Mouse (Mus musculus): ENCODE measurements around the gene Elk3. TPM values are rescaled to one million over a fixed set of nuclear protein-coding genes. Genes with fewer than 3 reads are reported as not detected.

The Elk3 gene
- total RNA-seq, 1 experiment from 2014 or later = 46.4 TPM

GRCm38 (mm10) chr10:93234692-93235091 lies 76.2 kb downstream of the Elk3 start:
- ATAC-seq (replicated peaks in 1 of 2; ENCODE audit: insufficient read depth in 1 of 2, low FRiP score in 2 of 2, low TSS enrichment in 1 of 2, low read depth in 1 of 2, poor library complexity in 2 of 2, severe bottlenecking in 2 of 2) = no peak; a peak in 1 of 4 replicates

GRCm38 (mm10) chr10:93233665-93234194 lies 77.2 kb downstream of the Elk3 start:
- ATAC-seq (replicated peaks in 1 of 2; ENCODE audit: insufficient read depth in 1 of 2, low FRiP score in 2 of 2, low TSS enrichment in 1 of 2, low read depth in 1 of 2, poor library complexity in 2 of 2, severe bottlenecking in 2 of 2) = no peak

GRCm38 (mm10) chr10:93231893-93232292 lies 79.0 kb downstream of the Elk3 start:
- ATAC-seq (replicated peaks in 1 of 2; ENCODE audit: insufficient read depth in 1 of 2, low FRiP score in 2 of 2, low TSS enrichment in 1 of 2, low read depth in 1 of 2, poor library complexity in 2 of 2, severe bottlenecking in 2 of 2) = no peak

- ATAC-seq (replicated peaks in 1 of 2; ENCODE audit: insufficient read depth in 1 of 2, low FRiP score in 2 of 2, low TSS enrichment in 1 of 2, low read depth in 1 of 2, poor library complexity in 2 of 2, severe bottlenecking in 2 of 2) = no peak
Measured at GRCm38 (mm10) chr10:93231490-93231889, 79.4 kb downstream of the Elk3 start.

- ATAC-seq (replicated peaks in 1 of 2; ENCODE audit: insufficient read depth in 1 of 2, low FRiP score in 2 of 2, low TSS enrichment in 1 of 2, low read depth in 1 of 2, poor library complexity in 2 of 2, severe bottlenecking in 2 of 2) = peak; percentile 69 to 77
Measured at GRCm38 (mm10) chr10:93228401-93229007, 82.4 kb downstream of the Elk3 start.

- ATAC-seq (replicated peaks in 1 of 2; ENCODE audit: insufficient read depth in 1 of 2, low FRiP score in 2 of 2, low TSS enrichment in 1 of 2, low read depth in 1 of 2, poor library complexity in 2 of 2, severe bottlenecking in 2 of 2) = peak in 1 of 2 experiments; percentile 9; a peak in 1 of 4 replicates
Measured at GRCm38 (mm10) chr10:93227921-93228320, 83.0 kb downstream of the Elk3 start.

GRCm38 (mm10) chr10:93225751-93226150 lies 85.2 kb downstream of the Elk3 start:
- ATAC-seq (replicated peaks in 1 of 2; ENCODE audit: insufficient read depth in 1 of 2, low FRiP score in 2 of 2, low TSS enrichment in 1 of 2, low read depth in 1 of 2, poor library complexity in 2 of 2, severe bottlenecking in 2 of 2) = no peak; a peak in 1 of 4 replicates

- 0 out of 4 replicates have a peak, but pooled peaks of 1 of the 2 experiments have one; percentile 37 for ATAC-seq (replicated peaks in 1 of 2; ENCODE audit: insufficient read depth in 1 of 2, low FRiP score in 2 of 2, low TSS enrichment in 1 of 2, low read depth in 1 of 2, poor library complexity in 2 of 2, severe bottlenecking in 2 of 2)
Measured at GRCm38 (mm10) chr10:93215051-93215763, 95.7 kb downstream of the Elk3 start.

- no peak for ATAC-seq (replicated peaks in 1 of 2; ENCODE audit: insufficient read depth in 1 of 2, low FRiP score in 2 of 2, low TSS enrichment in 1 of 2, low read depth in 1 of 2, poor library complexity in 2 of 2, severe bottlenecking in 2 of 2)
Measured at GRCm38 (mm10) chr10:93214251-93214650, 96.7 kb downstream of the Elk3 start.

- no peak for ATAC-seq (replicated peaks in 1 of 2; ENCODE audit: insufficient read depth in 1 of 2, low FRiP score in 2 of 2, low TSS enrichment in 1 of 2, low read depth in 1 of 2, poor library complexity in 2 of 2, severe bottlenecking in 2 of 2)
Measured at GRCm38 (mm10) chr10:93213339-93213738, 97.6 kb downstream of the Elk3 start.

- ATAC-seq (replicated peaks in 1 of 2; ENCODE audit: insufficient read depth in 1 of 2, low FRiP score in 2 of 2, low TSS enrichment in 1 of 2, low read depth in 1 of 2, poor library complexity in 2 of 2, severe bottlenecking in 2 of 2) = no peak
Measured at GRCm38 (mm10) chr10:93212699-93213098, 98.2 kb downstream of the Elk3 start.

- ATAC-seq (replicated peaks in 1 of 2; ENCODE audit: insufficient read depth in 1 of 2, low FRiP score in 2 of 2, low TSS enrichment in 1 of 2, low read depth in 1 of 2, poor library complexity in 2 of 2, severe bottlenecking in 2 of 2) = no peak
Measured at GRCm38 (mm10) chr10:93207176-93207575, 103.8 kb downstream of the Elk3 start.

- ATAC-seq (replicated peaks in 1 of 2; ENCODE audit: insufficient read depth in 1 of 2, low FRiP score in 2 of 2, low TSS enrichment in 1 of 2, low read depth in 1 of 2, poor library complexity in 2 of 2, severe bottlenecking in 2 of 2) = no peak
Measured at GRCm38 (mm10) chr10:93205287-93205956, 105.5 kb downstream of the Elk3 start.

- no peak for ATAC-seq (replicated peaks in 1 of 2; ENCODE audit: insufficient read depth in 1 of 2, low FRiP score in 2 of 2, low TSS enrichment in 1 of 2, low read depth in 1 of 2, poor library complexity in 2 of 2, severe bottlenecking in 2 of 2)
Measured at GRCm38 (mm10) chr10:93201846-93202458, 109.0 kb downstream of the Elk3 start.

GRCm38 (mm10) chr10:93198958-93199357 lies 112.0 kb downstream of the Elk3 start:
- ATAC-seq (replicated peaks in 1 of 2; ENCODE audit: insufficient read depth in 1 of 2, low FRiP score in 2 of 2, low TSS enrichment in 1 of 2, low read depth in 1 of 2, poor library complexity in 2 of 2, severe bottlenecking in 2 of 2) = no peak
